Mouse (Mus musculus): Measurements from ENCODE around the gene Gm4869.
"Not testable (repeated sequence)": the region's sequence is repeated elsewhere in the genome, so short reads cannot be mapped to it uniquely, and the experiment has no call there.

Gm4869 gene

DNA sequence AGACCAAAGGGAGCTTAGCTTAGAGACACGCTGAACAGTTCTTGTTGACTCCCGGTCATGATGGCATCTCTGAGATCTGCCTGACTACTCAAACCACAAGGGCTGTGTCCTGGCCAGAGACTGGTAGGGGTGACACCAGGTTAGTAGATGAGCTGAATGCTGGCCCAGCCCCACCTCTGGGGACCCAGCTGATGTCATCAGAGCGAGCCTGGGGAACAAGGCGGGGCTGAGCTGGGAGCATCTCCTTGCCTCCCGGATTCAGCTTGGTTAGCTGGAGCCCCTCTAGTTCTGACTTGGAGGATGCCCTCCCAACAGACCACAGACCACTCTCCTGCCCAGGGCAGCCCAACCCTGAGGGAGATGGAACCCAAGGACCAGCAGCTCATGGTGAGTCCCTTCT lies at the start of gene Gm4869:
Gene Gm4869, plus strand, starts transcription at position 301 of the 400 bp plus-strand sequence.
- no peak for DNase-seq

DNA sequence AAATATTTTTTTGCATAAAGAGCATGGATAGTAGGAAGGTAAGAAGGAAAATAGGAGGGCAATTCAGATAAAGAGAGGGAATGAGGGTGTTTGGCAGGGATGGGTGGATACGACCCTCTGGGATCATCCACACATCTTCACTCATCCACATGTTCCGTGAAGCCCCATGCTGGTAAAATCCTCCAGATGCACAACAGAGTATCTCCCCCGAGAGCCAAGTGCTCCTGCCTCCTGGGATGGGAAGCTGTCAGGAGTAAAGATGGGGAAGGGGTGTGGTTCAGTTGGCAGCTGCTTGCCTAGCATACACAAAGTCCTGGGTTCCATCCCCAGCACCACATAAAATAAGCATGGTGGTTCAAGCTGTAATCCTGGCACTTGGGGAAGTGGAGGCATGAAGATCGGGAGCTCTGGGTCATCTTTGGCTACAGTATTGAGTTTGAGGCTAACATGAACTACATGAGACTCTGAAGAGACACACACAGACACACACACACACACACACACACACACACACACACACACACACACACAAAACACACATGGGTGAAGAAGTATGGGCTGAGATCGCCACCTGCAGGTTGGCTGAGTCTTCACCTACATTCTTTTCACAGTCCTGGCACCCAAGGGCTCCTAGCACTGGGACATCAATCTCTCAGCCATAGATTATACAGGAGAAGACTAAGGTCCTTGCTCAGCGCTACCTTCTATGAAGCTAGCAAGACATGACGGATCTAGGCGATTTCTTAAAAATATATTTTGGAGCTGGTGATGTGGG lies 49.1 kb upstream of the Gm4869 start:
- peak; percentile 42 for DNase-seq

DNA sequence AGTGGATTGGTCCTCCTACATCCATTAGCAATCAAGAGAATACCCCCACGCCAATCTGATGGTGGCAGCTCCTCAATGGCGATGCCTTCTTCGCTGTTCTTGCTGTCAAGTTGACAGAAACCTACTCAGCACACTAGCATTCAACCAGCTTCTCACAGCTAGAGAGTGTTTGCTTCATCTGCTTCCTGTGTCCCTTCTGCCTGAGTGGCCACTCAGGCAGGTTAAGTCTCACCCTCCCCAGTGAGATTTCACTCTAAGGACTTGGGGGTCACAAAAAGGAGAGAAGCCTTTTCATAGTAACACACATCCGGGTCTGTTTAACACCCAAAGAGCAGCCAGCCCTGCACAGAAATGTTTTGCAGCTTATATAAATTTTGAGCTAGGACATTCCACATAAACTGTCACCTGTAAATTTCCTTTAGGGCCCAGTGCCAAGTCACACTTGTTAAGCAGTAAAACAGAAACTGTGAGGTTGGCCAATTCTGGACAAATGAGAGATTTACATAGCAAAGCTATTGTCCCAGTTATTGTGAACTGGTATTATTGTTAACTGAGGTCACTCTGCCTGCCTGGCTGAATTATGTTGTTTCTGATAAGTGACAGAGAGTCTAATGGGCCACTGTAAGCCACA lies 42.7 kb upstream of the Gm4869 start:
- no peak for DNase-seq

DNA sequence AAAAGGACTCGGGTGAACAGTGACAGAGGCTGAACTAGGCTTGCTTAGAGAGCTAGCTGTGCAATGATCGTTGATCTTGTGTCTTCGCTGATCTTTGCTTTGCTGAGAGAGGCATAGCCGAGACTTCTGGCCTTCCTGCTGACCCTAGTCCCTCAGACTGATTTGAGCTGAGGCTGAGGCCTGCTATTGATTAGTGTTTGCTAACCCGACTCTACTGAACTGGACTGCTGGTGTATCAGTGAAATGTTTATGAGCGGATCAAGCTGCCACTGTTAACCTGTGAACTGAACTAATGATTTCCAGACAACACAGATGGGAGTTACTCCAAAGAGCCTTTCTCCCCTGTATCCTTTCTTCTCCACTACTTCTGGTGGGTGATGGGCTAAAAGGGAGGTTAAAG lies 40.3 kb upstream of the Gm4869 start:
- no peak for DNase-seq

GRCm38 (mm10) chr5:140406666-140407065 lies 38.8 kb upstream of the Gm4869 start:
- DNase-seq: no peak

DNA sequence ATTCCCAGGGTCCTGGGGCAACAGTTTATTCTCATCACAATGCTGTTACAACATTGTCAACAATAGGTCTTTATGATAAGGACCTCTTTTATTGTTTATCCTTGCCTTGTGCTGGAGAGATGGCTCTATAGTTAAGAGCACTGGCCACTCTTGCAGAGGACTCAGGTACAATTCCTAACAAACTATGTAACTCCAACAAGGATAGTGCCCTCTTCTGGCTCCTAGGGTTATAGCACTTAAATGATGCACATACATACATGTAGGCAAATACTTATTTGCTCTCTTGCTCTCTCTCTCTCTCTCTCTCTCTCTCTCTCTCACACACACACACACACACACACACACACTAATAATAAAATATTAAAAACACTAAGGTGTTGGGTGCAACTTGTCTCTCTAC lies 36.6 kb upstream of the Gm4869 start:
- no peak for DNase-seq

DNA sequence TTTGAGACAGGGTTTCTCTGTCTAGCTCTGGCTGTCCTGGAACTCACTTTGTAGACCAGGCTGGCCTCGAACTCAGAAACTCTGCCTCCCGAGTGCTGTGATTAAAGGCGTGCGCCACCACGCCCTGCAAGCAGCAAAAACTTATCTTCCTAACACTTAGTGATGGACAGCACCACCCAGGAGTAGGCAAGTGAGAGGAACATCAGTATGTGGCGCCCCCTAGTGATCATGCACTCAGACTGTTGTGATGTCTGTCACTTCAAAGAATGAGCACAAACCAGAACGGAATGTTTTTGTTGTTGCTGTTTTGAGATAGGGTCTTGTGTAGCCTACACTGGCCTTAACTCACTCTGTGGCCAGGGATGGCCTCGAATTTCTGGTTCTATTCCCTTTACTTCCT lies 34.1 kb upstream of the Gm4869 start:
- DNase-seq: peak; percentile 73

DNA sequence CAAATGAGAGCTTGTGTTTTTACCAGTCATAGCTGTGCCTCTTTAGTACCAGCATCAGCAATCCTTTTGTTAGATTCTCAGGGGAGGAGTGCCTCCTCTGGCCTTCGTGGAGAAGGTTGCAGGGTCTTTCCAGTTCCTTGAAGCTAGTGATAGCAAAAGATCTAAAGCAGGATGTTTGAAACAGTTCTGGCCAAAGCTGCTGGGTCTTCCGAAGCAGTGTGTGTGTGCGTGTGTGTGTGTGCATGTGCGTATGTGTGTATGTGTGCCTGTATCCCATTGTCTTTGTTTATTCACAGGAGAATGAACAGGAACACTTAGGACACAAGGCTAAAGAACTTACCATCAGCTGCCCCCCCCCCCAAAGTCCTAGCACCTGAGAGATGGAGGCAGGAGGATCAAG lies 30.8 kb upstream of the Gm4869 start:
- no peak for DNase-seq

DNA sequence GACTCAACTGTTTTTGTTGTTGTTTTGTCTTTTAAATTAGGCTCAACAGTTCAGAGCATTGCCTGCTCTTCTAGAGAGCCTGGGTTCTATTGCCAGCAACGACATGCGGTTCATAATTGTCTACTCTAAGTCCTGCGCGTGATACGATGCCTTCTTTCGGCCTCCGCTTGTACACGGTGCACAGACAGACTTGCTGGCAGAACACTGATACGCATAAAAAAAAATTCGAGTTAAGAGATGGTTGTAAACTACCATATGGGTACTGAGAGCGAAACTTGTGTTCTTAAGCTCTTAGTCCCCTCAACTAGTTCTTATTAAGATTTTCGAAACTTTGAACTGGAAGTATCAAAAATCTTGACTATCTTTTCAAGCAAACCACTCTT lies 27.3 kb upstream of the Gm4869 start:
- DNase-seq: no peak

GRCm38 (mm10) chr5:140418489-140419441 lies 26.7 kb upstream of the Gm4869 start, which contains the start of gene Eif3b:
Gene Eif3b, plus strand, starts transcription at chr5:140419328.
- peak; percentile 97 for DNase-seq

DNA sequence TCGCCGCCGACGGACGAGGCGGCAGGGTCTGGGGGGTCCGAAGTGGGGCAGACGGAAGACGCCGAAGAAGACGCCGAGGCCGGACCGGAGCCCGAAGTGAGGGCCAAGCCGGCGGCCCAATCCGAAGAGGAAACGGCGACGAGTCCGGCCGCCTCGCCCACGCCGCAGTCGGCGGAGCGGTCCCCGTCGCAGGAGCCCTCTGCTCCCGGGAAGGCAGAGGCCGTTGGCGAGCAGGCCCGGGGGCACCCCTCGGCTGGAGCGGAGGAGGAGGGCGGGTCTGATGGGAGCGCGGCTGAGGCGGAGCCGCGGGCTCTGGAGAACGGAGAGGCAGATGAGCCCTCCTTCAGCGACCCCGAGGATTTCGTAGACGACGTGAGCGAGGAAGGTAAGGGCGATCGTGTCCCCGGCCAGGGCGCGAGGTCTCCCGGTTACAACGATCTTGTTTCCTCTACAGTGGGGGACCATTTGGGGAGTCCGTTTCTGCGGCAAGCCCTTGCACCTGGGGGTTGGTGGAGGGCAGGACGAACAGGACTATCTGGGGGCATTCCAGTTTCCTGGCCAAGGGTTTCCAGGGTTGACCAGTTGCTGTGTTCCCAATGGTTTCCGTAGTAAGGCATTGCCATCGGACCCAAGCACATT lies 25.9 kb upstream of the Gm4869 start:
- no peak for DNase-seq

DNA sequence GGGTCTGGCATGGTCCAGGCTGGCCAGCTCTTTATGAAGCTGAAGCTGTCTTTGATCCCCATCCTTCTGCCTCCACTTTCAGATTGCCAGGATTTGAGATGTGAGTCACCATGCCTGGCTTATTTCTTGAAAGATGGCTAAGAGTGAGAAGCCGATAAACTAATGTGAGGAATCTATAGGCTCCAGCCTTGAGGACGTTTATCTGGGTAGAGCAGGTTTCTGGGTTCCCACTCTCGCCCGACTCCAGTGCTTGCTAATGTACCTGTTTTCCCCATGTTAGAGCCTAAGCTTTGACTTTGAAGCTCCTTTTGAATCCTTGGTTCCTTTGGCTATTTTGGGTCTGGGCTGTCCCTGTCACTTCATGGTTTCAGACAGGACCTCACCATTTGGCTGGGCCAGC lies 24.8 kb upstream of the Gm4869 start:
- no peak for DNase-seq

DNA sequence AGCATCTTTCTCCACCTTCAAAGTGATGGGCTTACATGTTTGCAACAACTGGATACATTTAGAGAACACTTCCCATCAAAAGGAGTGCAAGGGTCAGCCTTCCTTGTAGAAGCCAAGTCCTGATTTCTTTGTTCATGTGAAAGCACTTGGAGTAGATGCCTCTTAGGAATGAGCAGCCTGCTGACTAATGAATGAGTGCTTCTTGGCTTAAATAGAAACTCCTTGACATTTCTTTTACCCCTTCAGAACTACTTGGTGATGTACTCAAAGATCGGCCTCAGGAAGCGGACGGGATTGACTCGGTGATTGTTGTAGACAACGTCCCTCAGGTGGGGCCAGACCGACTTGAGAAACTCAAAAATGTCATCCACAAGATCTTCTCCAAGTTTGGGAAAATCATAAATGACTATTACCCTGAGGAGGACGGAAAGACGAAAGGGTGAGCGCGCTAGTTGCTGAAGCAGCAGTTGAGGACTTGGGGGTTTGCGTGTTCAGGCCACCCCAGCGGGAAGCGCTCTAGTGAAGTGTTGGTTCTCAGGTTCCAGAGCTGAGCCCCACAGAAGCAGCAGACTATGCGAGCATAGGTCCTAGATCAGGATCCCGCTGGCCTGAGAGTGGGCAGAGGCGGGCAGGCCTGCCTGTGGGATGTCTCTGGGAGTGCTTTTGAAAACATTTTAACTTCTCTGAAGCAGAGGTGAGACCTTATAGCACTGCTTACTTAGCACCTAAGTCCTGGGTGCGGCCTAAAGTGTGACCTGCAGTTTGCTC lies 20.2 kb upstream of the Gm4869 start:
- DNase-seq: no peak

GRCm38 (mm10) chr5:140439117-140439516 lies 6.3 kb upstream of the Gm4869 start:
- not testable (repeated sequence) for DNase-seq

- DNase-seq: peak; percentile 37
Measured at GRCm38 (mm10) chr5:140441406-140441805, 4.0 kb upstream of the Gm4869 start.

DNA sequence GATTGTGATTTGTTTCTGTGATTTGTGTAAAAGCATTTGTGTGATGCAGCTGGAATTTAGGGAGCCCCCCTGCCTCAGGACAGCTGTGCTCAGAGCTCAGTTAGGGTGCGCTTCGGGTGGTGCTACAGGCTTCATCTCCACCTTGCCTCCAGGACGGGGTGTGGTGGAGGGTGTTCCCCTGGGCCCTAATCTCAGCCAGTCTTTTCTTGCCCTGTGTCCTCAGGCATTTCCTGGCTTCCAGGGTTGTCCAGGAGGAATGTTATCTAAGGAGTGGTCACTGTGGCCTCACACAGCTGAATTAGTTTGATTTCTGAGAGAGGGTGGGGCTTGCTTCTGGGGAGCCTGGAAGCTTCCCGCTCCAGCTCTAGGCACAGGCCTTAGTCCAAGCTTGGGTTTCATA lies 1.4 kb upstream of the Gm4869 start:
- no peak for DNase-seq

- DNase-seq: no peak
Measured at GRCm38 (mm10) chr5:140446054-140446453, 609 bp downstream of the Gm4869 start.

DNA sequence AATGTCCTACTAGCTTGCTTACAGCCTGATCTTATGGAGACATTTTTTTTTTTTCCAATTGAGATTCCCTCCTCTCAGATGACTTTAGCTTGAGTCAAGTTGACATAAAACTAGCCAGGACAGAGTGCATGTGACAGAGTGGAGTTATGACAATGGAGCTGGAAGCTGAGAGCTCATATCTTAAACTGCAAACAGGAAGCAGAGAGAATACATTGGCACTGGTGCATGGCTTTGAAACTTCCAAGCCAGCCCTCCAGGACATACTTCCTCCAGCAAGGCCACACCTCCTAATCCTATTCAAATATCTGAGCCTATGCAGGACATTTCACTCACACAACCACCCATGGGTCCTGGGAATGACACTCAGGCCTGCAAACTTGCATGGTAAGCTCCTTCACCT lies 9.0 kb downstream of the Gm4869 start:
- no peak for DNase-seq

DNA sequence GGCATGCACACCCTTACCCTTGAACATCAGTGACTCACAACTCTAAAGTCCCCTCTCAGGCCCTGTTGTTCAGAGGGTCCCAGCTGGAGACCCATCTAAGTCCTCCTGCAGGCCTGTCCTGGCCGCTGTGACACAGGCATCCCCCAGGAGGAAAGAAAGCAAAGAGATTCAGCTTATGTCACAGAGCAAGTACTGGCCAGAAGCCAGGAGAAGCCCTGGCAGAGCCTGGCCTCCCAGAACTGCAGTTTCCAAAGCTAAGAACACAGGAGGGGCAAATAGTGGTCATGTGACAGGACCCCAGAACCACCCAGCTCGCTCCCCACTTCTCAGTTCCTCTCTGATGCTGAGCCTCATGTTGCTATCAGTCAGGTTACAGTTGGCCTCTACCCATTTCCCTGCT lies 10.0 kb downstream of the Gm4869 start:
- no peak for DNase-seq

GRCm38 (mm10) chr5:140461476-140461875 lies 16.0 kb downstream of the Gm4869 start:
- no peak for DNase-seq

DNA sequence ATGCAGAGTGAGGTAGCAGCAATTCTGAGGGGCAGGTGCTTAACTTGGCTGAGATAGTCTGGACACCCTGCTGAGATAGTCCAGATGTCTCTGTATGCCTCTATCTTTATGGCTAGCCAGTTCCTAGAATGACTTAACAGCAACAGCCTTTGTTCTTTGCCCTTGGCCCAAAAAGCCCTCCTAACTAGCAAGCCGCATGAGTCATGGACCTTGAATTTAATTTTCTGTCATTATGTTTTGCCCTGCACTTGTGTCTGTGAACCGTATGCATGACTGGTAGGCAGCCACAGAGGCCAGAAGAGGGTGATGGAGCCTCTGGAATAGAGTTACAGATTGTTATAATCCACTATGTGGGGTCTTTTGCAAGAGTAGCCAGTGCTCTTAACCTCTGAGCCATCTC lies 17.7 kb downstream of the Gm4869 start:
- DNase-seq: not testable (repeated sequence)

GRCm38 (mm10) chr5:140464943-140465342 lies 19.5 kb downstream of the Gm4869 start:
- DNase-seq: peak; percentile 53

Measured in retina, postnatal 1 day (tissue).